Mouse (Mus musculus): ENCODE results near the gene Shisa5. TPM values are rescaled to one million over a fixed set of nuclear protein-coding genes. Genes with fewer than 3 reads are reported as not detected.

Gene Shisa5
- polyA plus RNA-seq, 1 experiment: 675 TPM

DNA sequence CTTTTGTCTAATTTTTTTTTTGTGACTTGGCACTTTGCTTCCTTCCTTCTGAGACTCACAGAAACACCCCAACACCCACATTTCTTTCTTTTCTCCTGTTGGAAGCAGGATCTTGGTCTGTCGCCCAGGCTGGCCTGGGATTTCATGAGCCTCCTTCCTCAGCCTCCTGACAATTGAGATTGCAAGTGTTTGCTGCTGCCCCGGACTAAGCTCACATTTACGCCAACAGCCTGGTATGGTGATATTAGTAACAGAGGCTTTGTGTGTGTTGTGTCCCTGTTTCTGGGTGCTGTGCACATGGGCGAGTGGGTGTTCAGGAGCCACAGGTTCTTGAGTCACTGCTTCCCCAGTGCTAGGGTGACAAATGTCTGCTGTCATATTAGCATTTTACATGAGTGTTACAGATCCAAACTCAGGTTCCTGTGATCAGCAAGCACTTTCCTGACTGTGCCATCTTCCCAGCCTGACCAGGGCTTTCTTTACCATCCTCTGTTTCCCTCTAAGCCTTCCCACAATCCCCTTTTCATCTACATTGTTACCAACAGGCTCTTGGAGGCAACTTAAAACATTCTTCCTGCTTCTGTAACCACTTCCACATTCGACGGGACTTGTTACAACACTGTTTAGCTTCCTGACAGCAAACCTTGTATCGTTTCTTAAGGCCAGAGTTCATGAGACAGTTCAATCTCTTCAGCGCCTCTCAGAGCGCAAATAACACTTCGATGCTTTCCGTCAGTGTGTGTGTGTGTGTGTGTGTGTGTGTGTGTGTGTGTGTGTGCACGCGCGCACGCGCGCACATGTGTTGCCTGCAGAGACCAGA, 15.3 kb upstream of the Shisa5 start:
- Histone ChIP-seq H3K36me3 (ENCODE audit: control insufficient read depth, insufficient read depth, low read length) (peaks cover 26% of the 10 kb centered on the region), H3K27me3 (ENCODE audit: control insufficient read depth, insufficient read depth, low read length) (no peaks in the 10 kb centered on the region), H3K27ac (ENCODE audit: insufficient read depth, low read depth, low read length) (no peak overlapping the region), H3K4me3 (ENCODE audit: low read depth, low read length) (no peak overlapping the region), H3K4me1 (ENCODE audit: control insufficient read depth, insufficient read depth, insufficient read length, low read length) (no peaks in the 10 kb centered on the region; the same call in 1 of the 2 replicates)
- WGBS: 83% methylated on average over 17 of the region's 17 CpGs
- no peak for TF ChIP-seq POLR2A (IDR thresholded peaks at IDR 0.05; ENCODE audit: low read depth, low read length)
- no peak for TF ChIP-seq CTCF (IDR thresholded peaks at IDR 0.05; ENCODE audit: extremely low read depth, insufficient read length, insufficient replicate concordance, low read depth, low read length)

GRCm38 (mm10) chr9:109027521-109027920, 10.8 kb upstream of the Shisa5 start:
- no peak overlapping the region for H3K4me3 ChIP-seq (ENCODE audit: low read depth, low read length)
- 59% methylated on average over 8 of the region's 8 CpGs for WGBS
- no peaks in the 10 kb centered on the region for H3K27me3 ChIP-seq (ENCODE audit: control insufficient read depth, insufficient read depth, low read length)
- peaks cover 44% of the 10 kb centered on the region for H3K36me3 ChIP-seq (ENCODE audit: control insufficient read depth, insufficient read depth, low read length)
- no peak for TF ChIP-seq CTCF (IDR thresholded peaks at IDR 0.05; ENCODE audit: extremely low read depth, insufficient read length, insufficient replicate concordance, low read depth, low read length)
- no peak; the same call in 1 of the 2 replicates for TF ChIP-seq POLR2A (IDR thresholded peaks at IDR 0.05; ENCODE audit: low read depth, low read length)
- H3K4me1 ChIP-seq (ENCODE audit: control insufficient read depth, insufficient read depth, insufficient read length, low read length): peaks cover 8% of the 10 kb centered on the region
- H3K27ac ChIP-seq (ENCODE audit: insufficient read depth, low read depth, low read length): no peak overlapping the region

DNA sequence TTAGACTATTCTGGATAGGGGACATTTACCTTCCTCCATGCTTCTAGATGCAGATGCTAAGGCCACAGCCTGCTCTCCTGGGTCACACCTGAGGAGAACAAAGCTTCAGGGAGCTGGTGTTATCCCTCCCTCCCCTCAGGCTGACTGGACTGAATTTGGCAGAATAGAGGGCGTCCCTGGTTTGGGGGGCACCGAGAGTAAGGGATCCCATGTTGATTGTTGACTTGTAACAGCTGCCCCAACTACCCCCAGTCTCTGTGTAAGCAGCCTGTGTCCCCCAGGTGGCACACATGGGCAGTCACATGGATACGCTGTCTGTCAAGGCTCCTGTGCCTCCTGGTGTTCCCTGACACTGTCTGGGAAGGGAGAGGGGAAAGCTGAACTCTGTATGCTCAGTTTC, 9.9 kb upstream of the Shisa5 start:
- TF ChIP-seq CTCF (IDR thresholded peaks at IDR 0.05; ENCODE audit: extremely low read depth, insufficient read length, insufficient replicate concordance, low read depth, low read length) (no peak), POLR2A (IDR thresholded peaks at IDR 0.05; ENCODE audit: low read depth, low read length) (no peak)
- peaks cover 8% of the 10 kb centered on the region for H3K4me1 ChIP-seq (ENCODE audit: control insufficient read depth, insufficient read depth, insufficient read length, low read length)
- H3K27ac ChIP-seq (ENCODE audit: insufficient read depth, low read depth, low read length): no peak overlapping the region
- WGBS: 91% methylated on average over 3 of the region's 3 CpGs
- peaks cover 38% of the 10 kb centered on the region for H3K36me3 ChIP-seq (ENCODE audit: control insufficient read depth, insufficient read depth, low read length)
- H3K27me3 ChIP-seq (ENCODE audit: control insufficient read depth, insufficient read depth, low read length): no peaks in the 10 kb centered on the region
- no peak overlapping the region for H3K4me3 ChIP-seq (ENCODE audit: low read depth, low read length)

DNA sequence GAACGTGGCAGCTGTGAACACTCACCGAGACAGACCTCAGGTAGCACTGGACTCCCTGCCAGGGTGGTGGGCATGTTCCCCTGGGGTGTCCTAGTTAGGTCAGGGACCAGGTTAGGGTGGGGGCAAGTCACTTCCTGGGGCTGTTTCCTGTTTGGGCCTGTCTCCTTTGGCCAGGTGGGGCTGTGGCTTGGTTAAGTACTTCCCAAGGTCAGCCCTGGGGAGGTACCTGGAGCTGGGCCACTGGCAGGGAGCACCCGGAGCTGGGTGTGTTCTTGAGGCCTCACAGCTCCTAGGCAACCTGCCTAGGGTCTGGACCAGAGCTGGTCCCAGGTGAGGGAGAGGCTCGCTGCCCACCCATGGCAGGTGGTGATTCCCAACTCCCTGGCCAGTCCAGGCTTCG, 9.4 kb upstream of the Shisa5 start:
- no peak overlapping the region for H3K4me3 ChIP-seq (ENCODE audit: low read depth, low read length)
- peaks cover 37% of the 10 kb centered on the region for H3K36me3 ChIP-seq (ENCODE audit: control insufficient read depth, insufficient read depth, low read length)
- peaks cover 8% of the 10 kb centered on the region for H3K4me1 ChIP-seq (ENCODE audit: control insufficient read depth, insufficient read depth, insufficient read length, low read length)
- no peak overlapping the region for H3K27ac ChIP-seq (ENCODE audit: insufficient read depth, low read depth, low read length)
- H3K27me3 ChIP-seq (ENCODE audit: control insufficient read depth, insufficient read depth, low read length): no peaks in the 10 kb centered on the region
- no peak for TF ChIP-seq CTCF (IDR thresholded peaks at IDR 0.05; ENCODE audit: extremely low read depth, insufficient read length, insufficient replicate concordance, low read depth, low read length)
- 34% methylated on average over 5 of the region's 5 CpGs for WGBS

DNA sequence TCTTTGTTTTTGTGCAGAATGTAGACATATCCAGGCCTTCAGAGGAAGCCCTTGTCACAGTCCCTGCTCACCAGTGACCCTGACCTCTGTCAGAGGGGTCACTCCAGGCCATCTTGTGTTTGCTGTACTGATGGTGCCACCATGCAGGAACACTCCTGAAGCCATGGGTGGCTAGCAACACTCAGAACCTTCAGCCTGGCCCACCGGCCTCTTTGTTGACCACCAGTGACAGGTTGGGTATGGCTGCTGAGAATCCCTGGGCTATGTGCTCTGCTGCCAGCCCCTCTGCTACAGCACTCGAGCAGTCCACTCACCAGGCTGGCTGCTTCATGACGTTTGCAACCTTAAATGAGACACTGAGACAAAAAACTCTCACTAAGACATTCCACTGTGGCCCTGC, 8.1 kb upstream of the Shisa5 start:
- TF ChIP-seq POLR2A (IDR thresholded peaks at IDR 0.05; ENCODE audit: low read depth, low read length) (no peak), CTCF (IDR thresholded peaks at IDR 0.05; ENCODE audit: extremely low read depth, insufficient read length, insufficient replicate concordance, low read depth, low read length) (no peak)
- Histone ChIP-seq H3K4me3 (ENCODE audit: low read depth, low read length) (no peak overlapping the region), H3K27ac (ENCODE audit: insufficient read depth, low read depth, low read length) (no peak overlapping the region)

GRCm38 (mm10) chr9:109031001-109031400, 7.4 kb upstream of the Shisa5 start:
- H3K27ac ChIP-seq (ENCODE audit: insufficient read depth, low read depth, low read length): no peak overlapping the region
- WGBS: 95% methylated on average over 7 of the region's 7 CpGs
- H3K27me3 ChIP-seq (ENCODE audit: control insufficient read depth, insufficient read depth, low read length): no peaks in the 10 kb centered on the region
- no peak overlapping the region for H3K4me3 ChIP-seq (ENCODE audit: low read depth, low read length)
- no peak for TF ChIP-seq CTCF (IDR thresholded peaks at IDR 0.05; ENCODE audit: extremely low read depth, insufficient read length, insufficient replicate concordance, low read depth, low read length)
- H3K36me3 ChIP-seq (ENCODE audit: control insufficient read depth, insufficient read depth, low read length): peaks cover 24% of the 10 kb centered on the region
- peaks cover 8% of the 10 kb centered on the region for H3K4me1 ChIP-seq (ENCODE audit: control insufficient read depth, insufficient read depth, insufficient read length, low read length)

More for the DNA sequence above, 8.1 kb upstream of the Shisa5 start:
- Histone ChIP-seq H3K36me3 (ENCODE audit: control insufficient read depth, insufficient read depth, low read length) (peaks cover 29% of the 10 kb centered on the region), H3K4me1 (ENCODE audit: control insufficient read depth, insufficient read depth, insufficient read length, low read length) (peaks cover 8% of the 10 kb centered on the region), H3K27me3 (ENCODE audit: control insufficient read depth, insufficient read depth, low read length) (no peaks in the 10 kb centered on the region)
- WGBS: 85% methylated on average over 3 of the region's 3 CpGs

DNA sequence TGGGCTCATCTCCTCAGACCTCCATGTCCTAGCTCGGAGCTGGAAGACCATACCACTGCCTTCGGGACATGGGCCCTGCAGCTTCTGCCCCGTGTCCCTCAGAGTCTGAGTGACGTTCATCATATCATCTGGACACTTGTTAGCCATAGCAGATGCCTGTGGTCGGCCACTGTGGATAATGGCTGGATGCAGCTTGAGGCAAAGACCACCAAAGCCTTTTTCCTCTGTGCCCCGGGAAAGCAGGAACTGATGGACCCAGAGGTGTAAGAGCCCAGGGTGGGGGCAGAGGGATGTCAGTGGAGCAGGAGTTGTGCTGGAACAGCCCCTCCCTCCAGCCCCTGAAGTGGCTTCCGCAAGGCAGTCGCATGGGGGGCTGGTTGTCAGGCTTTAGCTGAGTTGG, 6.7 kb upstream of the Shisa5 start:
- Histone ChIP-seq H3K36me3 (ENCODE audit: control insufficient read depth, insufficient read depth, low read length) (peaks cover 24% of the 10 kb centered on the region), H3K27me3 (ENCODE audit: control insufficient read depth, insufficient read depth, low read length) (no peaks in the 10 kb centered on the region), H3K27ac (ENCODE audit: insufficient read depth, low read depth, low read length) (no peak overlapping the region), H3K4me1 (ENCODE audit: control insufficient read depth, insufficient read depth, insufficient read length, low read length) (peaks cover 8% of the 10 kb centered on the region), H3K4me3 (ENCODE audit: low read depth, low read length) (no peak overlapping the region)
- WGBS: 88% methylated on average over 8 of the region's 8 CpGs
- TF ChIP-seq CTCF (IDR thresholded peaks at IDR 0.05; ENCODE audit: extremely low read depth, insufficient read length, insufficient replicate concordance, low read depth, low read length) (no peak), POLR2A (IDR thresholded peaks at IDR 0.05; ENCODE audit: low read depth, low read length) (0 out of 2 replicates have a peak, but pooled peaks have one; percentile 9)
